Mouse (Mus musculus): Measurements from ENCODE around the gene Rnf212b. TPM values are rescaled to one million over a fixed set of nuclear protein-coding genes. Genes with fewer than 3 reads are reported as not detected.

The Rnf212b gene
- total and polyA plus RNA-seq, 3 experiments: not detected

- no peaks in the 10 kb centered on the region for H3K9me3 ChIP-seq (replicated peaks; ENCODE audit: low read length)
- H3K4me1 ChIP-seq (ENCODE audit: control insufficient read depth in 1 of 2, insufficient read depth in 2 of 2): peaks cover 3 to 14% of the 10 kb centered on the region in 2 experiments
- no peaks in the 10 kb centered on the region for H3K36me3 ChIP-seq (replicated peaks in 1 of 2; ENCODE audit: control insufficient read depth in 1 of 2, insufficient read depth in 1 of 2, low read length in 1 of 2)
- peak overlapping the region; percentile 46 for H3K4me2 ChIP-seq (ENCODE audit: insufficient read depth, low read depth, poor library complexity, severe bottlenecking)
- in situ Hi-C loops (cut with MboI; ENCODE audit: low pct_ligation_motif_present, low pct_unique_long_range_greater_than_20kb, low sequenced_read_pairs) (no loop called here), dilution Hi-C loops (cut with MboI; ENCODE audit: extremely low pct_ligation_motif_present, extremely low pct_unique_long_range_greater_than_20kb, low sequenced_read_pairs) (no loop called here)
- H3K27me3 ChIP-seq (replicated peaks): peaks cover 30% of the 10 kb centered on the region
- no peak overlapping the region for H3K27ac ChIP-seq (ENCODE audit: insufficient read depth, low read depth)
- H3K4me3 ChIP-seq (replicated peaks in 1 of 3; ENCODE audit: low read depth in 2 of 3, low read length in 2 of 3, poor library complexity in 1 of 3): peak overlapping the region; percentile 49 to 96 (median 66)
- TF ChIP-seq SMC3 (IDR thresholded peaks at IDR 0.05; ENCODE audit: low read depth, low read length) (no peak), POLR2AphosphoS2 (IDR thresholded peaks at IDR 0.05; ENCODE audit: low read depth, low read length) (no peak), E2F4 (IDR thresholded peaks at IDR 0.05; ENCODE audit: insufficient replicate concordance, low read depth, low read length) (no peak), MEF2A (IDR thresholded peaks at IDR 0.05; ENCODE audit: borderline replicate concordance, low read depth, low read length) (no peak), KAT2A (IDR thresholded peaks at IDR 0.05; ENCODE audit: insufficient replicate concordance, low read length) (no peak), POLR2A (IDR thresholded peaks at IDR 0.05; ENCODE audit: low read depth, low read length) (no peak), MAX (IDR thresholded peaks at IDR 0.05; ENCODE audit: low read length) (no peak), UBTF (IDR thresholded peaks at IDR 0.05; ENCODE audit: low read depth, low read length) (no peak), IRF4 (IDR thresholded peaks at IDR 0.05; ENCODE audit: low read depth, low read length) (no peak), CHD2 (IDR thresholded peaks at IDR 0.05; ENCODE audit: low read length) (no peak), NRF1 (IDR thresholded peaks at IDR 0.05; ENCODE audit: low read depth, low read length) (no peak), RAD21 (IDR thresholded peaks at IDR 0.05; ENCODE audit: low read depth, low read length) (no peak), JUN (IDR thresholded peaks at IDR 0.05; ENCODE audit: insufficient read depth, low read depth, low read length) (no peak), NELFE (IDR thresholded peaks at IDR 0.05; ENCODE audit: low read depth, low read length) (no peak), MAFK (IDR thresholded peaks at IDR 0.05; ENCODE audit: insufficient replicate concordance, low read length) (no peak), ZNF384 (IDR thresholded peaks at IDR 0.05; ENCODE audit: low read depth, low read length) (no peak), GABPA (IDR thresholded peaks at IDR 0.05; ENCODE audit: insufficient replicate concordance, low read depth, low read length) (no peak), CHD1 (IDR thresholded peaks at IDR 0.05; ENCODE audit: low read depth, low read length) (no peak), ZC3H11A (IDR thresholded peaks at IDR 0.05; ENCODE audit: low read depth, low read length) (no peak), BHLHE40 (IDR thresholded peaks at IDR 0.05; ENCODE audit: low read depth, low read length) (no peak)
- H3K79me2 ChIP-seq (replicated peaks; ENCODE audit: control insufficient read depth, extremely low read depth, insufficient read depth, poor library complexity, severe bottlenecking): no peaks in the 10 kb centered on the region
- no peak for DNase-seq (ENCODE audit: extremely low read depth)
- H3K9ac ChIP-seq (ENCODE audit: insufficient read depth, low read depth): peak overlapping the region; percentile 75
These were observed 62.0 kb downstream of the Rnf212b start for GRCm38 (mm10) chr14:54875844-54876538.

GRCm38 (mm10) chr14:54876539-54877047, 62.7 kb downstream of the Rnf212b start:
- Histone ChIP-seq H3K4me3 (replicated peaks in 1 of 3; ENCODE audit: low read depth in 2 of 3, low read length in 2 of 3, poor library complexity in 1 of 3) (peak overlapping the region; percentile 49 to 96 (median 66)), H3K79me2 (replicated peaks; ENCODE audit: control insufficient read depth, extremely low read depth, insufficient read depth, poor library complexity, severe bottlenecking) (no peaks in the 10 kb centered on the region), H3K9ac (ENCODE audit: insufficient read depth, low read depth) (peak overlapping the region; percentile 75), H3K36me3 (replicated peaks in 1 of 2; ENCODE audit: control insufficient read depth in 1 of 2, insufficient read depth in 1 of 2, low read length in 1 of 2) (no peaks in the 10 kb centered on the region), H3K4me1 (ENCODE audit: control insufficient read depth in 1 of 2, insufficient read depth in 2 of 2) (peaks cover 2 to 14% of the 10 kb centered on the region in 2 experiments), H3K4me2 (ENCODE audit: insufficient read depth, low read depth, poor library complexity, severe bottlenecking) (peak overlapping the region; percentile 46), H3K27ac (ENCODE audit: insufficient read depth, low read depth) (no peak overlapping the region), H3K9me3 (replicated peaks; ENCODE audit: low read length) (no peaks in the 10 kb centered on the region), H3K27me3 (replicated peaks) (peaks cover 35% of the 10 kb centered on the region)
- in situ Hi-C loops (cut with MboI; ENCODE audit: low pct_ligation_motif_present, low pct_unique_long_range_greater_than_20kb, low sequenced_read_pairs): no loop called here
- TF ChIP-seq JUN (IDR thresholded peaks at IDR 0.05; ENCODE audit: insufficient read depth, low read depth, low read length) (no peak), MYC (IDR thresholded peaks at IDR 0.05; ENCODE audit: low read depth, low read length) (peak; percentile 13; the same call in 1 of the 2 replicates), POLR2A (IDR thresholded peaks at IDR 0.05; ENCODE audit: low read depth, low read length) (peak; percentile 74), UBTF (IDR thresholded peaks at IDR 0.05; ENCODE audit: low read depth, low read length) (peak; percentile 90), IRF4 (IDR thresholded peaks at IDR 0.05; ENCODE audit: low read depth, low read length) (no peak; the same call in 1 of the 2 replicates), SIN3A (IDR thresholded peaks at IDR 0.05; ENCODE audit: low read length) (peak; percentile 47; the same call in 1 of the 2 replicates), MXI1 (IDR thresholded peaks at IDR 0.05; ENCODE audit: low read depth, low read length) (peak; percentile 93), ELF1 (IDR thresholded peaks at IDR 0.05; ENCODE audit: low read depth, low read length) (peak; percentile 57; the same call in 1 of the 2 replicates), TCF12 (IDR thresholded peaks at IDR 0.05; ENCODE audit: low read depth, low read length) (peak; percentile 67), MAX (IDR thresholded peaks at IDR 0.05; ENCODE audit: low read length) (peak; percentile 84; the same call in 1 of the 2 replicates), BHLHE40 (IDR thresholded peaks at IDR 0.05; ENCODE audit: low read depth, low read length) (peak; percentile 88), NRF1 (IDR thresholded peaks at IDR 0.05; ENCODE audit: low read depth, low read length) (peak; percentile 84), RCOR1 (conservative IDR thresholded peaks at IDR 0.05; ENCODE audit: low read depth, low read length) (no peak), NELFE (IDR thresholded peaks at IDR 0.05; ENCODE audit: low read depth, low read length) (peak; percentile 72), ZMIZ1 (IDR thresholded peaks at IDR 0.05; ENCODE audit: low read depth, low read length) (peak; percentile 75), USF1 (IDR thresholded peaks at IDR 0.05; ENCODE audit: low read depth, low read length) (no peak)
- dilution Hi-C loops (cut with MboI; ENCODE audit: extremely low pct_ligation_motif_present, extremely low pct_unique_long_range_greater_than_20kb, low sequenced_read_pairs): no loop called here
- DNase-seq (ENCODE audit: extremely low read depth): peak; percentile 76

All from CH12.LX (cell line).